Mouse (Mus musculus): ENCODE data around the gene Gm6882. TPM values are rescaled to one million over a fixed set of nuclear protein-coding genes. Genes with fewer than 3 reads are reported as not detected.
"Not testable (repeated sequence)": the region's sequence is repeated elsewhere in the genome, so short reads cannot be mapped to it uniquely, and the experiment has no call there.

The Gm6882 gene
- not detected for total RNA-seq (2021)
- long read RNA-seq, experiment 1, result 0 reads
- long read RNA-seq, experiment 2, result 0 reads

- intact Hi-C loops (cut with DNase I); DNase-seq; H3K27ac ChIP-seq; H3K4me3 ChIP-seq: not testable (repeated sequence)
These were observed at the start of gene Gm6882 for GRCm38 (mm10) chr7:21432645-21433044. TSS of gene Gm6882 (minus strand) at chr7:21432745.

Other genes with a start within 250 kb of the Gm6882 start
- gene Gm5157, start 242.3 kb downstream of the Gm6882 start, total RNA-seq (2021), result not detected
- gene Vmn1r124, start 172.1 kb downstream of the Gm6882 start, total RNA-seq (2021), result not detected
- gene Vmn1r125, start 160.6 kb downstream of the Gm6882 start, total RNA-seq (2021), result not detected
- gene Vmn1r126, start 131.3 kb downstream of the Gm6882 start, total RNA-seq (2021), result not detected
- gene Vmn1r127, start 112.9 kb downstream of the Gm6882 start, total RNA-seq (2021), result not detected
- not detected for gene Vmn1r128, start 83.4 kb downstream of the Gm6882 start, total RNA-seq (2021)
- gene Vmn1r129, start 71.5 kb downstream of the Gm6882 start, total RNA-seq (2021), result not detected
- not detected for gene Vmn1r130, start 79.0 kb upstream of the Gm6882 start, total RNA-seq (2021)
- not detected for gene Vmn1r131, start 113.3 kb upstream of the Gm6882 start, total RNA-seq (2021)
- not detected for gene Vmn1r132, start 181.3 kb upstream of the Gm6882 start, total RNA-seq (2021)